Mouse (Mus musculus) heart, adult 10 weeks (tissue): Measurements from ENCODE around the gene Mpz. TPM values are rescaled to one million over a fixed set of nuclear protein-coding genes. Genes with fewer than 3 reads are reported as not detected.

ENCODE experiments used
- polyA plus RNA-seq: library from polyadenylated mRNA; stranded (reverse); fragments of 350-450 nt; fragmentation: Illumina TruSeq; extraction: RNeasy Lipid Tissue Mini Kit (QIAGEN cat#74804); gene quantifications from one replicate; pipeline ENCODE4 v1.2.3, GENCODE M21; 2014; ENCODE audit warnings: low read depth, low replicate concordance

Mpz gene
- polyA plus RNA-seq, result 1.1 TPM

GRCm38 (mm10) chr1:171149974-171150760 is at the start of gene Mpz, which contains the start of gene Sdhc:
Mpz (plus strand) TSS chr1:171150711.
Sdhc (minus strand) TSS chr1:171150603.

GRCm38 (mm10) chr1:171113873-171114299 is 36.6 kb upstream of the Mpz start, which contains the start of gene Cfap126:
Cfap126 (plus strand) TSS chr1:171113918.

GRCm38 (mm10) chr1:171195887-171196397 is 45.4 kb downstream of the Mpz start, which contains the start of gene Pcp4l1:
Pcp4l1 (minus strand) TSS chr1:171196268.

Other genes starting within 250 kb of the Mpz start
- gene Fcrlb, start 237.8 kb upstream of the Mpz start, polyA plus RNA-seq, result not detected
- gene Fcrla, start 223.1 kb upstream of the Mpz start, polyA plus RNA-seq, result not detected
- 13.1 TPM for gene Fcgr2b, start 174.2 kb upstream of the Mpz start, polyA plus RNA-seq
- gene Fcgr4, start 131.8 kb upstream of the Mpz start, polyA plus RNA-seq, result 0.86 TPM
- 18.7 TPM for gene Fcgr3, start 85.8 kb upstream of the Mpz start, polyA plus RNA-seq
- 1.6 TPM for gene Cfap126, start 36.8 kb upstream of the Mpz start, polyA plus RNA-seq
- 513 TPM for gene Sdhc, start 108 bp upstream of the Mpz start, polyA plus RNA-seq
- 383 TPM for gene Pcp4l1, start 45.6 kb downstream of the Mpz start, polyA plus RNA-seq
- 0.16 TPM for gene Nr1i3, start 63.3 kb downstream of the Mpz start, polyA plus RNA-seq
- gene Tomm40l, start 71.8 kb downstream of the Mpz start, polyA plus RNA-seq, result 90.3 TPM
- gene Apoa2, start 74.3 kb downstream of the Mpz start, polyA plus RNA-seq, result 18.8 TPM
- 22.5 TPM for gene Fcer1g, start 83.7 kb downstream of the Mpz start, polyA plus RNA-seq
- gene Adamts4, start 99.7 kb downstream of the Mpz start, polyA plus RNA-seq, result 0.86 TPM
- gene Ndufs2, start 100.7 kb downstream of the Mpz start, polyA plus RNA-seq, result 1,308 TPM
- 19.0 TPM for gene B4galt3, start 119.6 kb downstream of the Mpz start, polyA plus RNA-seq
- gene Ppox, start 130.5 kb downstream of the Mpz start, polyA plus RNA-seq, result 28.1 TPM
- gene Usp21, start 137.3 kb downstream of the Mpz start, polyA plus RNA-seq, result 27.0 TPM
- gene Ufc1, start 144.3 kb downstream of the Mpz start, polyA plus RNA-seq, result 94.8 TPM
- 29.9 TPM for gene Dedd, start 178.4 kb downstream of the Mpz start, polyA plus RNA-seq
- 45.2 TPM for gene Nit1, start 194.9 kb downstream of the Mpz start, polyA plus RNA-seq
- 90.2 TPM for gene Pfdn2, start 195.0 kb downstream of the Mpz start, polyA plus RNA-seq
- not detected for gene Klhdc9, start 210.1 kb downstream of the Mpz start, polyA plus RNA-seq
- 0.47 TPM for gene Nectin4, start 219.4 kb downstream of the Mpz start, polyA plus RNA-seq
- gene Arhgap30, start 238.2 kb downstream of the Mpz start, polyA plus RNA-seq, result 3.0 TPM